ENCODE assay signal across 9 mouse cellular contexts in the genomic region with DNA sequence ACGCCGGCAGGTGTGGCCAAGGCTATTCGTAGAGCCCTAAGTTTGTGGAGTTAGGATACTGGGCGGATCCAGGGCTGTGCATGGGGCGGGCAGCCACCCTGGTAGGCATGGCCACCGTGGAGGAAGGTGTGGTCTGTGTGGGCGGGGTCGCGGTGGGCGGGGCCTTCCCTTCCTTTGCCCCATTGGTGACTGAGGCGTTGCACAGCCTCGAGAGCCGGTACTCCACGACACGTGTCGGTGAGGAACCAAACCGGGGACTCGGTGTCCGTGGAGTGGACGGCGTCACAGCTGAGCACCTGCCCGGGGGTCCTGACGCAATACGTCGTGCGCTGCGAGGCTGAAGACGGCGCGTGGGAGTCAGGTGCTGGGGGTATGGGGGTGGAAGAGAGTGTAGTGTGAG. TPM values are rescaled to one million over a fixed set of nuclear protein-coding genes. Genes with fewer than 3 reads are reported as not detected.
A peak's percentile ranks its signal among the peaks of the same experiment; 100 is the strongest.
DNase-seq lines count a peak whose midpoint lies in the region; ATAC-seq and TF ChIP-seq lines count a peak whose summit lies in the region.
"Had no signal": no experiment of that assay in that cellular context is flagged by ENCODE, and none has a peak within 500 bp of the region (broad histone marks: within the 10 kb centered on the region; RNA-seq: fewer than 3 reads in every experiment).

No protein-coding gene starts in this region.

- H3K4me2 ChIP-seq in hindbrain, embryonic 12.5 days (replicated peaks) = peak overlapping the region; percentile 28
- peak overlapping the region; percentile 30; the same call in 1 of the 2 replicates for H3K4me2 ChIP-seq in limb, embryonic 14.5 days (replicated peaks; ENCODE audit: low read depth, low read length, severe bottlenecking)
- peak overlapping the region; percentile 32 for H3K4me2 ChIP-seq in midbrain, embryonic 13.5 days (replicated peaks)

- peak; percentile 95 for DNase-seq in heart, adult 11 months
- DNase-seq in heart, postnatal 14 days = no peak
- peak; percentile 62 for DNase-seq in c-Kit-positive CD71-positive TER-119-positive erythroid progenitor cells, embryonic 14.5 days (ENCODE audit: low spot score)
- no peak for DNase-seq in limb, embryonic 14.5 days (ENCODE audit: low spot score)
- DNase-seq in frontal cortex, postnatal 36 days (ENCODE audit: low spot score in 2 of 2) = no peak
- DNase-seq in adipocyte (ENCODE audit: low spot score) = no peak

- peaks cover 9% of the 10 kb centered on the region; the same call in 1 of the 2 replicates for H3K9me3 ChIP-seq in hindbrain, embryonic 12.5 days (replicated peaks)
- 0 out of 2 replicates have a peak, but pooled peaks cover 3% of the 10 kb centered on the region for H3K9me3 ChIP-seq in limb, embryonic 14.5 days (ENCODE audit: control insufficient read depth, low read length)
- H3K9me3 ChIP-seq in midbrain, embryonic 13.5 days = peaks cover 8% of the 10 kb centered on the region; the same call in 1 of the 2 replicates

- no peak for ATAC-seq in hindbrain, embryonic 12.5 days (ENCODE audit: low FRiP score)
- no peak for ATAC-seq in limb, embryonic 14.5 days (ENCODE audit: low FRiP score, low read depth)
- 0 out of 2 replicates have a peak, but pooled peaks have one; percentile 28 for ATAC-seq in midbrain, embryonic 13.5 days
- ATAC-seq: Patski had no signal

- H3K9ac ChIP-seq in hindbrain, embryonic 12.5 days = 0 out of 2 replicates have a peak overlapping the region, but pooled peaks have one; percentile 24
- no peak overlapping the region for H3K9ac ChIP-seq in limb, embryonic 14.5 days (ENCODE audit: low read depth, low read length, severe bottlenecking)
- no peak overlapping the region for H3K9ac ChIP-seq in midbrain, embryonic 13.5 days (replicated peaks)

- WGBS in hindbrain, embryonic 12.5 days = 9% methylated on average over 27 of the region's 30 CpGs
- WGBS in limb, embryonic 14.5 days = 9% methylated on average over 16 of the region's 30 CpGs
- 8% methylated on average over 30 of the region's 30 CpGs for WGBS in midbrain, embryonic 13.5 days

- intact Hi-C loops in heart, postnatal 14 days (cut with DNase I) = no loop called here

- H3K4me1 ChIP-seq in hindbrain, embryonic 12.5 days = peaks cover 9% of the 10 kb centered on the region; the same call in 1 of the 2 replicates
- peaks cover 4% of the 10 kb centered on the region; the same call in 1 of the 2 replicates for H3K4me1 ChIP-seq in limb, embryonic 14.5 days (ENCODE audit: control insufficient read depth, insufficient read depth, low read length)
- 0 out of 2 replicates have a peak, but pooled peaks cover 6% of the 10 kb centered on the region for H3K4me1 ChIP-seq in midbrain, embryonic 13.5 days (replicated peaks)

- no peak overlapping the region for H3K27ac ChIP-seq in hindbrain, embryonic 12.5 days
- no peak overlapping the region for H3K27ac ChIP-seq in limb, embryonic 14.5 days (replicated peaks; ENCODE audit: low read depth, low read length)
- H3K27ac ChIP-seq in midbrain, embryonic 13.5 days = no peak overlapping the region

- TF ChIP-seq POLR2A in limb, embryonic 14.5 days (IDR thresholded peaks at IDR 0.05; ENCODE audit: borderline replicate concordance, extremely low read depth, insufficient read depth, insufficient read length) = no peak

- no peaks in the 10 kb centered on the region for H3K36me3 ChIP-seq in hindbrain, embryonic 12.5 days
- no peaks in the 10 kb centered on the region for H3K36me3 ChIP-seq in limb, embryonic 14.5 days (ENCODE audit: control insufficient read depth, insufficient read depth, low read length)
- H3K36me3 ChIP-seq in midbrain, embryonic 13.5 days = no peaks in the 10 kb centered on the region

- H3K27me3 ChIP-seq in hindbrain, embryonic 12.5 days = peaks cover 57% of the 10 kb centered on the region
- H3K27me3 ChIP-seq in limb, embryonic 14.5 days (ENCODE audit: control insufficient read depth, insufficient read depth, low read length) = 0 out of 2 replicates have a peak, but pooled peaks cover 14% of the 10 kb centered on the region
- H3K27me3 ChIP-seq in midbrain, embryonic 13.5 days = peaks cover 63% of the 10 kb centered on the region
- H3K27me3 ChIP-seq: Patski had no signal

- 0 out of 2 replicates have a peak overlapping the region, but pooled peaks have one; percentile 3 for H3K4me3 ChIP-seq in hindbrain, embryonic 12.5 days
- H3K4me3 ChIP-seq in limb, embryonic 14.5 days (replicated peaks; ENCODE audit: low read length) = 0 out of 2 replicates have a peak overlapping the region, but pooled peaks have one; percentile 4
- peak overlapping the region; percentile 11; the same call in 1 of the 2 replicates for H3K4me3 ChIP-seq in midbrain, embryonic 13.5 days (replicated peaks)

RNA-seq across cellular contexts. Expression of a gene that starts 8.4 kb away (rescaled TPM):
- under 1 TPM; 0.12 to 0.59 TPM for total RNA-seq in heart, postnatal 14 days (2021)
- not detected in 2 replicates for polyA plus RNA-seq in hindbrain, embryonic 12.5 days (2016; fragmentation: Nextera tagmentation; extraction: Ambion mirVana)
- 0.04 and 0.13 TPM in 2 replicates for polyA plus RNA-seq in limb, embryonic 14.5 days (2012; rRNA removed)
- 0.21 TPM in 1 of 2 replicates, not detected in the other for polyA plus RNA-seq in limb, embryonic 14.5 days (2014; fragmentation: Nextera tagmentation; extraction: Ambion mirVana)
- polyA plus RNA-seq in midbrain, embryonic 13.5 days (2015; fragmentation: Nextera tagmentation; extraction: Ambion mirVana) = not detected in 2 replicates

RNA-seq across cellular contexts. Expression of a gene that starts 11.8 kb away (rescaled TPM):
- 10 to 100 TPM in 1 of 2 experiments, 1 to 10 TPM in 1; 9.4 to 11.1 TPM for total RNA-seq in heart, postnatal 14 days (2021)
- polyA plus RNA-seq in hindbrain, embryonic 12.5 days (2016; fragmentation: Nextera tagmentation; extraction: Ambion mirVana) = 16.0 and 17.7 TPM in 2 replicates
- 37.2 and 57.8 TPM in 2 replicates for polyA plus RNA-seq in limb, embryonic 14.5 days (2012; rRNA removed)
- 14.4 and 16.2 TPM in 2 replicates for polyA plus RNA-seq in limb, embryonic 14.5 days (2014; fragmentation: Nextera tagmentation; extraction: Ambion mirVana)
- 14.6 and 18.3 TPM in 2 replicates for polyA plus RNA-seq in midbrain, embryonic 13.5 days (2015; fragmentation: Nextera tagmentation; extraction: Ambion mirVana)

RNA-seq across cellular contexts. Expression of a gene that starts 22.8 kb away (rescaled TPM):
- total RNA-seq in heart, postnatal 14 days (2021) = 10 to 100 TPM; 22.4 to 23.9 TPM
- polyA plus RNA-seq in hindbrain, embryonic 12.5 days (2016; fragmentation: Nextera tagmentation; extraction: Ambion mirVana) = 9.8 and 11.1 TPM in 2 replicates
- polyA plus RNA-seq in limb, embryonic 14.5 days (2012; rRNA removed) = 21.5 and 36.9 TPM in 2 replicates
- polyA plus RNA-seq in limb, embryonic 14.5 days (2014; fragmentation: Nextera tagmentation; extraction: Ambion mirVana) = 6.1 and 8.6 TPM in 2 replicates
- 7.7 and 10.5 TPM in 2 replicates for polyA plus RNA-seq in midbrain, embryonic 13.5 days (2015; fragmentation: Nextera tagmentation; extraction: Ambion mirVana)

RNA-seq across cellular contexts. Expression of a gene that starts 40.2 kb away (rescaled TPM):
- total RNA-seq in heart, postnatal 14 days (2021) = 10 to 100 TPM; 31.4 to 33.1 TPM
- polyA plus RNA-seq in hindbrain, embryonic 12.5 days (2016; fragmentation: Nextera tagmentation; extraction: Ambion mirVana) = 84.5 and 85.5 TPM in 2 replicates
- polyA plus RNA-seq in limb, embryonic 14.5 days (2012; rRNA removed) = 111 and 137 TPM in 2 replicates
- 73.5 and 74.7 TPM in 2 replicates for polyA plus RNA-seq in limb, embryonic 14.5 days (2014; fragmentation: Nextera tagmentation; extraction: Ambion mirVana)
- polyA plus RNA-seq in midbrain, embryonic 13.5 days (2015; fragmentation: Nextera tagmentation; extraction: Ambion mirVana) = 78.9 and 87.2 TPM in 2 replicates

RNA-seq across cellular contexts. Expression of a gene that starts 46.4 kb away (rescaled TPM):
- 1 to 10 TPM; 3.8 to 4.0 TPM for total RNA-seq in heart, postnatal 14 days (2021)
- polyA plus RNA-seq in hindbrain, embryonic 12.5 days (2016; fragmentation: Nextera tagmentation; extraction: Ambion mirVana) = 22.1 and 23.8 TPM in 2 replicates
- 9.1 and 11.2 TPM in 2 replicates for polyA plus RNA-seq in limb, embryonic 14.5 days (2012; rRNA removed)
- 2.5 and 3.0 TPM in 2 replicates for polyA plus RNA-seq in limb, embryonic 14.5 days (2014; fragmentation: Nextera tagmentation; extraction: Ambion mirVana)
- 19.6 and 26.9 TPM in 2 replicates for polyA plus RNA-seq in midbrain, embryonic 13.5 days (2015; fragmentation: Nextera tagmentation; extraction: Ambion mirVana)

Comparison
In these comparisons a context has a peak if more than half of its experiments do, and no peak if none do; other contexts are left out.
1. DNase-seq: peak in heart, adult 11 months (single experiment) and c-Kit-positive CD71-positive TER-119-positive erythroid progenitor cells, embryonic 14.5 days (single experiment); none in heart, postnatal 14 days (0 of 2), limb, embryonic 14.5 days (single experiment), frontal cortex, postnatal 36 days (0 of 2) and adipocyte (single experiment).
2. Peak in every context shown above with its lines, with median percentiles within 50 percentile points of each other: H3K4me2 ChIP-seq and H3K4me3 ChIP-seq.